Comparison of ENCODE assay signal across 9 mouse cellular contexts in the genomic region with DNA sequence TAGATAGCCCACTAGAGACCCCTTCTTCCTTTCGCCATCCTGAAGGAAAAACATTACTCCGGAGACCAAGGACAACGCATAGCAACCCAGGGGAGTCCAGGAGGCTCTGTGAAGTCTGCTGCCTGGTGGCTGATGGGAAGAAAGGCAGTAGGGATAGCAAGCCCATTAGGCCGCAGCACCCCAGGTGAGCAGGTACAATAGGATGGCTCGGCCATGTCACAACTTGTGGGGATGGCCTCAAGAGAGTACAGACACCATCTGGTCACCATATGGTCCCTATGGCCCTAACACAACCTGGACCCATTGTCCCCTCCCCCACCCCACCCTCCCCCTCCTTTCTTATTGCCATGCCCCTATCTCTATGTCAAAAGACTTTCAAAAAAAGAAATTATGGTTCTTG. TPM values are rescaled to one million over a fixed set of nuclear protein-coding genes. Genes with fewer than 3 reads are reported as not detected.
DNase-seq lines count a peak whose midpoint lies in the region; ATAC-seq and TF ChIP-seq lines count a peak whose summit lies in the region.
"Had no signal": no experiment of that assay in that cellular context is flagged by ENCODE, and none has a peak within 500 bp of the region (broad histone marks: within the 10 kb centered on the region; RNA-seq: fewer than 3 reads in every experiment).

No protein-coding gene starts in this region.

- H3K4me3 ChIP-seq in lung, embryonic 14.5 days (ENCODE audit: low read depth, low read length) = no peak overlapping the region
- H3K4me3 ChIP-seq in embryonic facial prominence, embryonic 11.5 days (ENCODE audit: low read depth, low read length) = no peak overlapping the region
- no peak overlapping the region for H3K4me3 ChIP-seq in hindbrain, postnatal 0 days (ENCODE audit: low read length)
- H3K4me3 ChIP-seq in neural tube, embryonic 15.5 days (replicated peaks) = no peak overlapping the region

- TF ChIP-seq CTCF in lung, embryonic 14.5 days (IDR thresholded peaks at IDR 0.05; ENCODE audit: low read depth) = no peak
- no peak for TF ChIP-seq CTCF in hindbrain, postnatal 0 days (IDR thresholded peaks at IDR 0.05; ENCODE audit: low read depth)

- no peaks in the 10 kb centered on the region for H3K27me3 ChIP-seq in lung, embryonic 14.5 days (ENCODE audit: insufficient read depth, low read length)
- H3K27me3 ChIP-seq in embryonic facial prominence, embryonic 11.5 days (ENCODE audit: control insufficient read depth, insufficient read depth, low read length) = no peaks in the 10 kb centered on the region
- no peaks in the 10 kb centered on the region for H3K27me3 ChIP-seq in hindbrain, postnatal 0 days (ENCODE audit: insufficient read depth, low read length)
- no peaks in the 10 kb centered on the region for H3K27me3 ChIP-seq in neural tube, embryonic 15.5 days (replicated peaks)

- peak overlapping the region; percentile 72; the same call in 1 of the 2 replicates for H3K27ac ChIP-seq in lung, embryonic 14.5 days (ENCODE audit: low read depth)
- peak overlapping the region; percentile 41; the same call in 1 of the 2 replicates for H3K27ac ChIP-seq in embryonic facial prominence, embryonic 11.5 days (replicated peaks; ENCODE audit: low read depth, low read length)
- H3K27ac ChIP-seq in hindbrain, postnatal 0 days = peak overlapping the region; percentile 76
- H3K27ac ChIP-seq in neural tube, embryonic 15.5 days (replicated peaks) = peak overlapping the region; percentile 82

- WGBS in lung, embryonic 14.5 days = 61% methylated on average over 5 of the region's 5 CpGs
- WGBS in embryonic facial prominence, embryonic 11.5 days = 81% methylated on average over 5 of the region's 5 CpGs
- 49% methylated on average over 5 of the region's 5 CpGs for WGBS in hindbrain, postnatal 0 days
- WGBS in neural tube, embryonic 15.5 days = 47% methylated on average over 5 of the region's 5 CpGs

- H3K36me3 ChIP-seq in lung, embryonic 14.5 days (ENCODE audit: insufficient read depth) = peaks cover 60% of the 10 kb centered on the region
- peaks cover 19% of the 10 kb centered on the region for H3K36me3 ChIP-seq in embryonic facial prominence, embryonic 11.5 days (replicated peaks; ENCODE audit: control insufficient read depth, insufficient read depth, low read depth, low read length)
- peaks cover 37% of the 10 kb centered on the region for H3K36me3 ChIP-seq in hindbrain, postnatal 0 days (ENCODE audit: insufficient read depth, low read length)
- H3K36me3 ChIP-seq in neural tube, embryonic 15.5 days = peaks cover 44% of the 10 kb centered on the region

- peak overlapping the region; percentile 55 for H3K4me2 ChIP-seq in lung, embryonic 14.5 days
- no peak overlapping the region for H3K4me2 ChIP-seq in embryonic facial prominence, embryonic 11.5 days (ENCODE audit: low read depth, low read length)
- H3K4me2 ChIP-seq in hindbrain, postnatal 0 days (ENCODE audit: low read depth, low read length) = peak overlapping the region; percentile 33; the same call in 1 of the 2 replicates
- H3K4me2 ChIP-seq in neural tube, embryonic 15.5 days = peak overlapping the region; percentile 34

- no peak overlapping the region for H3K9ac ChIP-seq in lung, embryonic 14.5 days
- peak overlapping the region; percentile 28; the same call in 1 of the 2 replicates for H3K9ac ChIP-seq in embryonic facial prominence, embryonic 11.5 days (replicated peaks; ENCODE audit: low read length)
- peak overlapping the region; percentile 33; the same call in 1 of the 2 replicates for H3K9ac ChIP-seq in hindbrain, postnatal 0 days (replicated peaks; ENCODE audit: low read length)
- peak overlapping the region; percentile 34; the same call in 1 of the 2 replicates for H3K9ac ChIP-seq in neural tube, embryonic 15.5 days (replicated peaks)

- DNase-seq in lung, embryonic 14.5 days = no peak
- DNase-seq in lung, adult 18-20 months = no peak
- DNase-seq in embryonic facial prominence, embryonic 11.5 days (ENCODE audit: low spot score) = no peak
- DNase-seq in hindbrain, postnatal 0 days (ENCODE audit: low spot score) = no peak
- DNase-seq in urinary bladder, postnatal 36 days (ENCODE audit: low spot score in 2 of 2) = no peak

- H3K4me1 ChIP-seq in lung, embryonic 14.5 days (ENCODE audit: insufficient read depth) = peaks cover 22% of the 10 kb centered on the region
- peaks cover 6% of the 10 kb centered on the region; the same call in 1 of the 2 replicates for H3K4me1 ChIP-seq in embryonic facial prominence, embryonic 11.5 days (ENCODE audit: control insufficient read depth, insufficient read depth, low read length)
- H3K4me1 ChIP-seq in hindbrain, postnatal 0 days (ENCODE audit: insufficient read depth, low read length) = peaks cover 30% of the 10 kb centered on the region
- H3K4me1 ChIP-seq in neural tube, embryonic 15.5 days = peaks cover 50% of the 10 kb centered on the region

- H3K9me3 ChIP-seq in lung, embryonic 14.5 days (ENCODE audit: low read depth, low read length) = no peaks in the 10 kb centered on the region
- no peaks in the 10 kb centered on the region for H3K9me3 ChIP-seq in embryonic facial prominence, embryonic 11.5 days (replicated peaks; ENCODE audit: control insufficient read depth, low read length)
- no peaks in the 10 kb centered on the region for H3K9me3 ChIP-seq in hindbrain, postnatal 0 days (ENCODE audit: low read length)
- H3K9me3 ChIP-seq in neural tube, embryonic 15.5 days (replicated peaks) = no peaks in the 10 kb centered on the region

- no peak for ATAC-seq in lung, embryonic 14.5 days (ENCODE audit: insufficient read depth)
- ATAC-seq in embryonic facial prominence, embryonic 11.5 days (replicated peaks; ENCODE audit: insufficient number of reproducible peaks, low FRiP score, low TSS enrichment, low read depth) = no peak
- ATAC-seq in hindbrain, postnatal 0 days = no peak
- ATAC-seq in neural tube, embryonic 15.5 days (ENCODE audit: low FRiP score) = no peak
- no peak for ATAC-seq in megakaryocyte progenitor cell, adult 5-6 weeks (replicated peaks; ENCODE audit: poor library complexity)

RNA-seq across cellular contexts. Expression of a gene that starts 4.9 kb away (rescaled TPM):
- 81.2 and 91.0 TPM in 2 replicates for polyA plus RNA-seq in lung, embryonic 14.5 days (2014; fragmentation: Nextera tagmentation; extraction: Ambion mirVana)
- polyA plus RNA-seq in embryonic facial prominence, embryonic 11.5 days (2014; fragmentation: Nextera tagmentation; extraction: Ambion mirVana) = 57.0 and 60.6 TPM in 2 replicates
- 26.8 and 34.1 TPM in 2 replicates for total RNA-seq in hindbrain, postnatal 0 days (2014; rRNA removed)
- polyA plus RNA-seq in hindbrain, postnatal 0 days (2015; fragmentation: Nextera tagmentation; extraction: Ambion mirVana) = 10.4 and 12.3 TPM in 2 replicates
- 14.2 and 29.1 TPM in 2 replicates for polyA plus RNA-seq in neural tube, embryonic 15.5 days (2015; fragmentation: Nextera tagmentation; extraction: Ambion mirVana)
- 62.9 and 63.5 TPM in 2 replicates for total RNA-seq in megakaryocyte progenitor cell, adult 5-6 weeks (2015)
- total RNA-seq in megakaryocyte progenitor cell, adult 5-6 weeks (2017) = 216 and 275 TPM in 2 replicates

RNA-seq across cellular contexts. Expression of a gene that starts 8.6 kb away (rescaled TPM):
- 0.18 and 0.39 TPM in 2 replicates for polyA plus RNA-seq in lung, embryonic 14.5 days (2014; fragmentation: Nextera tagmentation; extraction: Ambion mirVana)
- polyA plus RNA-seq in embryonic facial prominence, embryonic 11.5 days (2014; fragmentation: Nextera tagmentation; extraction: Ambion mirVana) = 0.13 and 0.15 TPM in 2 replicates
- total RNA-seq in hindbrain, postnatal 0 days (2014; rRNA removed) = 0.05 and 1.3 TPM in 2 replicates
- polyA plus RNA-seq in hindbrain, postnatal 0 days (2015; fragmentation: Nextera tagmentation; extraction: Ambion mirVana) = 0.19 and 0.23 TPM in 2 replicates
- polyA plus RNA-seq in neural tube, embryonic 15.5 days (2015; fragmentation: Nextera tagmentation; extraction: Ambion mirVana) = 0.15 and 0.29 TPM in 2 replicates
- total RNA-seq in megakaryocyte progenitor cell, adult 5-6 weeks (2015) = 2.2 and 2.3 TPM in 2 replicates
- 1.6 and 1.7 TPM in 2 replicates for total RNA-seq in megakaryocyte progenitor cell, adult 5-6 weeks (2017)

RNA-seq across cellular contexts. Expression of a gene that starts 11.9 kb away (rescaled TPM):
- 275 and 288 TPM in 2 replicates for polyA plus RNA-seq in lung, embryonic 14.5 days (2014; fragmentation: Nextera tagmentation; extraction: Ambion mirVana)
- 389 and 396 TPM in 2 replicates for polyA plus RNA-seq in embryonic facial prominence, embryonic 11.5 days (2014; fragmentation: Nextera tagmentation; extraction: Ambion mirVana)
- total RNA-seq in hindbrain, postnatal 0 days (2014; rRNA removed) = 55.4 and 58.9 TPM in 2 replicates
- 305 and 308 TPM in 2 replicates for polyA plus RNA-seq in hindbrain, postnatal 0 days (2015; fragmentation: Nextera tagmentation; extraction: Ambion mirVana)
- polyA plus RNA-seq in neural tube, embryonic 15.5 days (2015; fragmentation: Nextera tagmentation; extraction: Ambion mirVana) = 328 and 329 TPM in 2 replicates
- total RNA-seq in megakaryocyte progenitor cell, adult 5-6 weeks (2015) = 52.0 and 54.1 TPM in 2 replicates
- total RNA-seq in megakaryocyte progenitor cell, adult 5-6 weeks (2017) = 110 and 120 TPM in 2 replicates

RNA-seq across cellular contexts. Expression of a gene that starts 12.0 kb away (rescaled TPM):
- polyA plus RNA-seq in lung, embryonic 14.5 days (2014; fragmentation: Nextera tagmentation; extraction: Ambion mirVana) = 60.7 and 66.9 TPM in 2 replicates
- 76.2 and 80.5 TPM in 2 replicates for polyA plus RNA-seq in embryonic facial prominence, embryonic 11.5 days (2014; fragmentation: Nextera tagmentation; extraction: Ambion mirVana)
- 24.4 and 55.6 TPM in 2 replicates for total RNA-seq in hindbrain, postnatal 0 days (2014; rRNA removed)
- polyA plus RNA-seq in hindbrain, postnatal 0 days (2015; fragmentation: Nextera tagmentation; extraction: Ambion mirVana) = 28.5 and 29.4 TPM in 2 replicates
- 31.1 and 40.6 TPM in 2 replicates for polyA plus RNA-seq in neural tube, embryonic 15.5 days (2015; fragmentation: Nextera tagmentation; extraction: Ambion mirVana)
- total RNA-seq in megakaryocyte progenitor cell, adult 5-6 weeks (2015) = 45.5 and 45.7 TPM in 2 replicates
- total RNA-seq in megakaryocyte progenitor cell, adult 5-6 weeks (2017) = 151 and 191 TPM in 2 replicates

RNA-seq across cellular contexts. Expression of a gene that starts 33.8 kb away (rescaled TPM):
- polyA plus RNA-seq in lung, embryonic 14.5 days (2014; fragmentation: Nextera tagmentation; extraction: Ambion mirVana) = not detected in 2 replicates
- not detected in 2 replicates for polyA plus RNA-seq in embryonic facial prominence, embryonic 11.5 days (2014; fragmentation: Nextera tagmentation; extraction: Ambion mirVana)
- not detected in 2 replicates for total RNA-seq in hindbrain, postnatal 0 days (2014; rRNA removed)
- polyA plus RNA-seq in hindbrain, postnatal 0 days (2015; fragmentation: Nextera tagmentation; extraction: Ambion mirVana) = not detected in 2 replicates
- polyA plus RNA-seq in neural tube, embryonic 15.5 days (2015; fragmentation: Nextera tagmentation; extraction: Ambion mirVana) = not detected in 2 replicates
- not detected in 2 replicates for total RNA-seq in megakaryocyte progenitor cell, adult 5-6 weeks (2015)
- not detected in 2 replicates for total RNA-seq in megakaryocyte progenitor cell, adult 5-6 weeks (2017)
- total RNA-seq: gastrocnemius, postnatal 36 days; megakaryocyte, adult 5-6 weeks had no signal
